Mouse (Mus musculus) forebrain, embryonic 10.5 days (tissue): ENCODE data around the gene Sept9. TPM values are rescaled to one million over a fixed set of nuclear protein-coding genes. Genes with fewer than 3 reads are reported as not detected.

ENCODE experiments used
- DNase-seq: peaks from one replicate; pipeline ENCODE4 v3.0.0-alpha.2; 2017; ENCODE audit warnings: low spot score; ENCODE audit errors: extremely low spot score
- H3K27ac ChIP-seq: fragments of 300-500 bp; sonication (generic); 2 replicates; pipeline ENCODE4 v1.5.1; 2016; ENCODE audit warnings: mild to moderate bottlenecking
- H3K27me3 ChIP-seq: fragments of 300-500 bp; sonication (generic); 2 replicates; pipeline ENCODE4 v1.6.1; 2016; ENCODE audit warnings: mild to moderate bottlenecking; ENCODE audit not compliant: poor library complexity, severe bottlenecking
- H3K36me3 ChIP-seq: fragments of 300-500 bp; sonication (generic); replicated peaks from 2 replicates; pipeline ENCODE4 v1.6.1; 2016; ENCODE audit warnings: mild to moderate bottlenecking, moderate library complexity
- H3K4me1 ChIP-seq: fragments of 300-500 bp; sonication (generic); 2 replicates; pipeline ENCODE4 v1.6.1; 2016
- H3K4me3 ChIP-seq: fragments of 300-500 bp; sonication (generic); 2 replicates; pipeline ENCODE4 v1.5.1; 2016; ENCODE audit warnings: mild to moderate bottlenecking, moderate library complexity
- H3K9me3 ChIP-seq: fragments of 300-500 bp; sonication (generic); 2 replicates; pipeline ENCODE4 v1.6.1; 2016; ENCODE audit warnings: mild to moderate bottlenecking, moderate library complexity
- WGBS: fragments of 180-500 bp; shearing (Covaris S2); methylation state at CpG from one replicate; pipeline ENCODE4 v1.1.7; 2016; 5-methylcytosine and 5-hydroxymethylcytosine counted together
- polyA plus RNA-seq: library from polyadenylated mRNA; unstranded; fragments of >200 nt; fragmentation: Nextera tagmentation; extraction: Ambion mirVana; gene quantifications from 2 replicates; pipeline ENCODE4 v1.2.1, GENCODE M21; 2016

Gene Sept9
- polyA plus RNA-seq, 1 experiment from 2014 or later, result 206 TPM

- no peak for DNase-seq
- H3K36me3 ChIP-seq, result no peaks in the 10 kb centered on the region
- no peaks in the 10 kb centered on the region for H3K9me3 ChIP-seq
- H3K27ac ChIP-seq, result no peak overlapping the region
- peaks cover 47% of the 10 kb centered on the region for H3K4me1 ChIP-seq
- H3K27me3 ChIP-seq, result peaks cover 35% of the 10 kb centered on the region
- H3K4me3 ChIP-seq, result no peak overlapping the region
- WGBS, result 86% methylated on average over 9 of the region's 9 CpGs
Observed at GRCm38 (mm10) chr11:117205447-117205846, 6.0 kb downstream of the Sept9 start.

GRCm38 (mm10) chr11:117207436-117207835, 8.0 kb downstream of the Sept9 start:
- Histone ChIP-seq H3K27me3 (peaks cover 15% of the 10 kb centered on the region), H3K4me1 (peaks cover 41% of the 10 kb centered on the region), H3K27ac (no peak overlapping the region), H3K4me3 (no peak overlapping the region), H3K36me3 (no peaks in the 10 kb centered on the region), H3K9me3 (no peaks in the 10 kb centered on the region)
- 64% methylated on average over 5 of the region's 5 CpGs for WGBS
- no peak for DNase-seq

- Histone ChIP-seq H3K9me3 (no peaks in the 10 kb centered on the region), H3K27ac (peak overlapping the region; percentile 20; the same call in 1 of the 2 replicates), H3K27me3 (peaks cover 8% of the 10 kb centered on the region), H3K4me3 (no peak overlapping the region), H3K4me1 (peaks cover 34% of the 10 kb centered on the region), H3K36me3 (no peaks in the 10 kb centered on the region)
- 85% methylated on average over 8 of the region's 8 CpGs for WGBS
- DNase-seq, result no peak
Observed at GRCm38 (mm10) chr11:117208151-117208673, 8.8 kb downstream of the Sept9 start.

GRCm38 (mm10) chr11:117216713-117217112, 17.3 kb downstream of the Sept9 start:
- no peak overlapping the region for H3K27ac ChIP-seq
- no peak overlapping the region for H3K4me3 ChIP-seq
- 79% methylated on average over 2 of the region's 2 CpGs for WGBS
- 0 out of 2 replicates have a peak, but pooled peaks cover 5% of the 10 kb centered on the region for H3K4me1 ChIP-seq
- H3K36me3 ChIP-seq, result no peaks in the 10 kb centered on the region
- no peaks in the 10 kb centered on the region for H3K27me3 ChIP-seq
- DNase-seq, result no peak
- H3K9me3 ChIP-seq, result no peaks in the 10 kb centered on the region

- WGBS, result 94% methylated on average over 6 of the region's 6 CpGs
- H3K4me1 ChIP-seq, result peaks cover 16% of the 10 kb centered on the region
- no peak overlapping the region for H3K4me3 ChIP-seq
- no peak overlapping the region for H3K27ac ChIP-seq
- H3K27me3 ChIP-seq, result no peaks in the 10 kb centered on the region
- DNase-seq, result no peak
- H3K9me3 ChIP-seq, result no peaks in the 10 kb centered on the region
- no peaks in the 10 kb centered on the region for H3K36me3 ChIP-seq
Observed at GRCm38 (mm10) chr11:117218070-117218469, 18.6 kb downstream of the Sept9 start.

GRCm38 (mm10) chr11:117218498-117218897, 19.0 kb downstream of the Sept9 start:
- Histone ChIP-seq H3K27me3 (no peaks in the 10 kb centered on the region), H3K4me3 (no peak overlapping the region), H3K27ac (no peak overlapping the region), H3K4me1 (peaks cover 21% of the 10 kb centered on the region), H3K36me3 (no peaks in the 10 kb centered on the region), H3K9me3 (no peaks in the 10 kb centered on the region)
- DNase-seq, result no peak
- WGBS, result 91% methylated on average over 6 of the region's 6 CpGs

GRCm38 (mm10) chr11:117220777-117221176, 21.3 kb downstream of the Sept9 start:
- Histone ChIP-seq H3K4me3 (no peak overlapping the region), H3K4me1 (peaks cover 25% of the 10 kb centered on the region), H3K27ac (0 out of 2 replicates have a peak overlapping the region, but pooled peaks have one; percentile 7), H3K9me3 (no peaks in the 10 kb centered on the region), H3K36me3 (no peaks in the 10 kb centered on the region), H3K27me3 (no peaks in the 10 kb centered on the region)
- 89% methylated on average over 8 of the region's 8 CpGs for WGBS
- no peak for DNase-seq

- no peaks in the 10 kb centered on the region for H3K36me3 ChIP-seq
- peaks cover 25% of the 10 kb centered on the region for H3K4me1 ChIP-seq
- 0 out of 2 replicates have a peak overlapping the region, but pooled peaks have one; percentile 7 for H3K27ac ChIP-seq
- DNase-seq, result no peak
- WGBS, result 74% methylated on average over 6 of the region's 6 CpGs
- no peak overlapping the region for H3K4me3 ChIP-seq
- no peaks in the 10 kb centered on the region for H3K9me3 ChIP-seq
- no peaks in the 10 kb centered on the region for H3K27me3 ChIP-seq
Observed at GRCm38 (mm10) chr11:117221182-117221581, 21.7 kb downstream of the Sept9 start.

DNA sequence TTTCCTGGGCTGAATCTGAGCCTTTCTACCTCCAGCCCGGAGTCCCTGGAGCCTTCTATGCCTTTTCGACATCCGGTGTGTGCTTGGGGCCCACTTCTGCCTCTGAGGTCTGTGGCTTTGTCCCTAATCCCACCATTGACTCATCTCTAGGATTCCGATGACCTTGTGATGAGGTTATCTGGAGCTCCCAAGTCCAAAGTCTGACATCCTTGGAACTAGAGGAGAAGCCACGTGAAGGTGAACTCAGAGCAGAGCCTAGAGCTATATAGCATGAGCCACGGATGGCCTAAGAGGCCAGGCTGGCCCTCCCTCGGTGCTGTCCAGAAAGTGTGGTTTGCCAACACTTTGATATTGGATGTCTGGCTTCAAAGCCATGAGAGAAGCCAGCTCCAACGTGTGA, 23.4 kb downstream of the Sept9 start:
- Histone ChIP-seq H3K4me1 (peaks cover 27% of the 10 kb centered on the region), H3K9me3 (no peaks in the 10 kb centered on the region), H3K27ac (0 out of 2 replicates have a peak overlapping the region, but pooled peaks have one; percentile 15), H3K27me3 (no peaks in the 10 kb centered on the region), H3K36me3 (no peaks in the 10 kb centered on the region), H3K4me3 (no peak overlapping the region)
- no peak for DNase-seq
- 82% methylated on average over 8 of the region's 8 CpGs for WGBS

DNA sequence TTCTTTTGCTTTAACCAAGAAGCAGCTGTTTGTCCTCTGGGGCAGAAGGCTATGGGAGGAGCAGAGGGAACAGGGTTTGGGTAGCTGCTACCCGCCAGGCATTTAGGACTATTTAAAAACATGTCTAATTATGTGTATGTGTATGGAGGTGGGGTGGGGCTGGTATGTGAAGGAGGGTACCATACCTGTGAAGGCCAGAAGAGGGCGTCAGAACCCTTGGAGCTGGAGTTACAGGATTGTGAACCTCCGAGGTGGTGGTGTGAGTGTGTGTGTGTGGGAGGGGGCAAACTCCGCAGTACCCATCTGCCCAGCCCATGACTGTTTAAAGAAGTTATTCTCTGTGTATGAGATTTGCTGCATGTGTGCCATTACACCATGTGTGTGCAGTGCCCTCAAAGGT, 25.3 kb downstream of the Sept9 start:
- peaks cover 33% of the 10 kb centered on the region for H3K4me1 ChIP-seq
- H3K36me3 ChIP-seq, result no peaks in the 10 kb centered on the region
- H3K27ac ChIP-seq, result no peak overlapping the region
- H3K4me3 ChIP-seq, result no peak overlapping the region
- WGBS, result 61% methylated on average over 4 of the region's 4 CpGs
- no peaks in the 10 kb centered on the region for H3K27me3 ChIP-seq
- no peak for DNase-seq
- no peaks in the 10 kb centered on the region for H3K9me3 ChIP-seq

DNA sequence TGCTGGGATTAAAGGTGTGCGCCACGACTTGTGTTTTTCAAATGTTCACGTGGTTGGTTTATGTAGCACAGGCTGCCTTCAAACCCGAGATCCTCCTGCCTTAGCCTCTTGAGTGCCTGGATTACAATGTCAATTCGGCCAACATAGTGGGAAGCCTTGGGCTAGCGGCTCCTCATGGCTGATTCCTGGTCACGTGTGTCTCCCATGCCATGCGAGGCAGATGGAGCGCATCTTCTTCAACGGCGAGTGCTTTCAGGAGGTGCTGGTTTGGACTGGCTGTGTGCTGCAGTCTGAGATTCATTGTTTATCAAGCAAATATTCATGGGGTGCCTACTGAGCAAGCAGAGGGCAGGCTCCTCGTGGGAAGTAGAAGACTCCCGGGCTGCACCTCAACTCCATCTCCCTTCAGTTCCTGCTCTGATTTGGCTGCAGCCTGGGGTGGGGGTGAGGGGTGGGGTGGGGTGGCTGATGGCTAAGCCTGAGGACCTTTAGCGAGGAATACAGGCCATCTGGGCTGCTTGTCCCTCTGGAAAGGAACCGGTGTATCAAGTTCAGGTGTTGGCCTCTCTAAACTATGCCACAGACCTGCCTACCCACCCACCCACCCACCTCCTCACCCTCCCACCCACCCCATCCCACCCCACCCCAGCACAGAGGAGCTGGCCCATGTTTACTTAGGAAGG, 26.2 kb downstream of the Sept9 start:
- H3K4me3 ChIP-seq, result no peak overlapping the region
- 0 out of 2 replicates have a peak overlapping the region, but pooled peaks have one; percentile 56 for H3K27ac ChIP-seq
- H3K27me3 ChIP-seq, result no peaks in the 10 kb centered on the region
- 88% methylated on average over 15 of the region's 15 CpGs for WGBS
- H3K9me3 ChIP-seq, result no peaks in the 10 kb centered on the region
- H3K4me1 ChIP-seq, result peaks cover 33% of the 10 kb centered on the region
- DNase-seq, result no peak
- no peaks in the 10 kb centered on the region for H3K36me3 ChIP-seq

DNA sequence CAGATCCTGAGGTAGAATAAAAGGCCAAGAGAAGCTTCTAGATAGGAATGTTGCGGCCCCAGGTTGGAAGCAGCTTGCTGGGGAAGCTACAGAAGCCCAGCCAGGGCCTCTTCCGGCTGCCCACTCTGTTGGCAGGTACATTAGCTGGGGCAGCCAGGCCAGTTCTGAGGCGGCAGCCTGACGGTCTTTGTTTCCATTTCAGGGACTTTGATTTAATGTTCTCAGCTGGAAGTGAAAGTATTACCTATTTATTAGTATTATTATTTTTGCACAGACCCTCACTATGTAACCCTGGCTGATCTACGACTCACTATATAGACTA, 26.7 kb downstream of the Sept9 start:
- Histone ChIP-seq H3K27ac (no peak overlapping the region), H3K4me1 (peaks cover 30% of the 10 kb centered on the region), H3K4me3 (no peak overlapping the region), H3K36me3 (no peaks in the 10 kb centered on the region), H3K9me3 (no peaks in the 10 kb centered on the region), H3K27me3 (no peaks in the 10 kb centered on the region)
- DNase-seq, result no peak
- 89% methylated on average over 5 of the region's 5 CpGs for WGBS

DNA sequence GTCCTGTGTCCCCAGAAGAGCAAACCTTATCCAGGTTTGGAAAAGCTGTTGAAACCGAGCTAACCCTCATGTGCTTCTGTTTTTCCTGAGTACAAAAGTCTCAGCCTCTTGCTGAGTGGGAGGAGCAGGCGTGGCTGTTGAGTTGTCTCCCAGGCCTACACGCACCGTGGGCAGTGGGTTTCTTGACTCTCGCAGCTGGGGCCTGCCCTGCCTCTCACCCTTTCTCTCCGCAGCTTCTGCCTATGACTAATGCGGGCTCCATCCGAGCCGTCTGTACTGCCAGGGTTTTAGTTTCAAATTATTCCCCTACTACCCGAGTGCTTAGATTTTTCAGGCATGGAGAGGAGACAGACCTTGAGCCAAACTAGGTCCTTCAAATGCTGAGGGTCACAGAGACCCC, 28.7 kb downstream of the Sept9 start:
- H3K4me3 ChIP-seq, result no peak overlapping the region
- H3K9me3 ChIP-seq, result no peaks in the 10 kb centered on the region
- H3K36me3 ChIP-seq, result no peaks in the 10 kb centered on the region
- H3K27me3 ChIP-seq, result peaks cover 3% of the 10 kb centered on the region; the same call in 1 of the 2 replicates
- H3K27ac ChIP-seq, result no peak overlapping the region
- peaks cover 33% of the 10 kb centered on the region for H3K4me1 ChIP-seq
- DNase-seq, result no peak
- 77% methylated on average over 10 of the region's 10 CpGs for WGBS
